Mouse (Mus musculus): Measurements from ENCODE around the gene Col23a1. TPM values are rescaled to one million over a fixed set of nuclear protein-coding genes. Genes with fewer than 3 reads are reported as not detected.
"Not testable (repeated sequence)": the region's sequence is repeated elsewhere in the genome, so short reads cannot be mapped to it uniquely, and the experiment has no call there.

Col23a1 gene
- polyA plus RNA-seq, 3 experiments from 2014 or later: 0.30 to 0.87 (median 0.86) TPM

- no peak for ATAC-seq
Observed at GRCm38 (mm10) chr11:51625187-51625820, 335.6 kb downstream of the Col23a1 start.

GRCm38 (mm10) chr11:51627425-51627824, 337.7 kb downstream of the Col23a1 start:
- ATAC-seq: no peak

GRCm38 (mm10) chr11:51627907-51628306, 338.2 kb downstream of the Col23a1 start:
- ATAC-seq: no peak

- no peak for ATAC-seq
Observed at GRCm38 (mm10) chr11:51629651-51630314, 340.1 kb downstream of the Col23a1 start.

- no peak for ATAC-seq
Observed at GRCm38 (mm10) chr11:51632130-51632753, 342.5 kb downstream of the Col23a1 start.

GRCm38 (mm10) chr11:51633200-51633599, 343.5 kb downstream of the Col23a1 start:
- ATAC-seq: not testable (repeated sequence)

Other genes with a start within 250 kb of the Col23a1 start
- not detected for gene Olfr1375, start 241.8 kb upstream of the Col23a1 start, polyA plus RNA-seq (2017; shearing (Covaris generic))
- not detected for gene Zfp354a, start 230.7 kb upstream of the Col23a1 start, polyA plus RNA-seq (2017; shearing (Covaris generic))
- gene Gm12569, start 69.4 kb upstream of the Col23a1 start, polyA plus RNA-seq (2017; shearing (Covaris generic)): not detected
- gene Clk4, start 28.2 kb upstream of the Col23a1 start, polyA plus RNA-seq (2017; shearing (Covaris generic)): 100 to 1,000 TPM; 168 to 272 (median 187) TPM
- gene BC049762, start 26.9 kb upstream of the Col23a1 start, polyA plus RNA-seq (2017; shearing (Covaris generic)): not detected

All from inflammation-experienced regulatory T-cells, adult 6 months (primary cell).